ENCODE assay signal across 8 mouse cellular contexts in the genomic region with DNA sequence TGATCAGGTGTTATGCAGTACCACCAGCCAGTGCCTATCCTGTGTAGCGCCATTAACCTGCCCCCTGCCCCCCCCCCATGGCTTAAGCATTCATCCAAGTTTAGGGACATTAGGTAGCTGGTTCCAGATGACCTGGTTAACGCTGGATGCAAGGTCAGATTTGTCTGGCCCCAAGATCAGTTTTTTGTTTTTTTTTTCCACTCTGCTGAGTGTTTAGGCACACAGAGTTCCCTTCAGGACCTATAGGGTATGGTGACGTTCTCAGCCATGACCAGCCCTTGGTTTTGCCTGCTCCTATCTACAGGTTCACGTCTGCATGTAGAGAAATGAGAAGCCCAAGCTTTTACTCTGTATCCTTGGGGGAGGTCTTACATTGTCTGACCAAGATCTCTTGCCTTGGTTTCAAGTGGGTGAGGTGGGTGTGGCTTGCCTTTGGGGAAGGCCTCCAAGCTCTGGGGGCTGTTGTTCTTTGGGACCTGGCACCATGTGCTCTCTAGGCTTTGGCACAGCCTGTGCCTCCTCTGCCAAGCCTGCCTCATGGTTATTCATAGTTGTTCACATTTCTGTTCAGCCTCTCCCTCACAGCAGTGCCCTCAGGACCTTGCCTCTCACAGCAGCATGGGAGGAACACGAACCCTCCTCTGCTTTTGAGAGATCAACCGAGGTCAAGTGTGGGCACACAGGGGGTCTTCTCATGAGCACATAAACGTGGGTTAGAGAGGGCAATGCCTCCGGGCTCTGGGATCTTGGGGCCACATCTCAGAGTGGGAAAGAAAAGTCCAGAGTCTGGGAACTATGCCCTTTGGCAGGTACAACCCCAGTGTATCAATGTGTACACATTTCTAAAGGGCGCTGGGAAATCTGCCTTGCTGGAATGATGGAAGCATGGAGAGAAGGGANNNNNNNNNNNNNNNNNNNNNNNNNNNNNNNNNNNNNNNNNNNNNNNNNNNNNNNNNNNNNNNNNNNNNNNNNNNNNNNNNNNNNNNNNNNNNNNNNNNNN.
DNase-seq lines count a peak whose midpoint lies in the region; ATAC-seq lines count a peak whose summit lies in the region.

No protein-coding gene starts in this region.

- intact Hi-C loops in heart, postnatal 14 days (cut with DNase I): no loop called here

- ATAC-seq in inflammation-experienced regulatory T-cells, adult 6 months: no peak

- DNase-seq in ovary, adult 18-20 months (ENCODE audit: low spot score): peak; percentile 18
- DNase-seq in ovary, postnatal 14 days (ENCODE audit: low spot score): no peak
- peak; percentile 6 to 14 for DNase-seq in heart, postnatal 14 days
- DNase-seq in left cerebral cortex, adult 11 months (ENCODE audit: low spot score): peak; percentile 63
- peak; percentile 16 for DNase-seq in right cerebral cortex, postnatal 4 days
- no peak for DNase-seq in urinary bladder, adult 18-20 months (ENCODE audit: low spot score in 2 of 2)
- no peak for DNase-seq in MN1 (ENCODE audit: low spot score)

Comparison
In these comparisons a context has a peak if more than half of its experiments do, and no peak if none do; other contexts are left out.
1. DNase-seq: peak in ovary, adult 18-20 months (single experiment), heart, postnatal 14 days (2 of 2), left cerebral cortex, adult 11 months (single experiment) and right cerebral cortex, postnatal 4 days (single experiment); none in ovary, postnatal 14 days (single experiment), urinary bladder, adult 18-20 months (0 of 2) and MN1 (single experiment).